Comparison of ENCODE assay signal across 14 mouse cellular contexts in the genomic region with DNA sequence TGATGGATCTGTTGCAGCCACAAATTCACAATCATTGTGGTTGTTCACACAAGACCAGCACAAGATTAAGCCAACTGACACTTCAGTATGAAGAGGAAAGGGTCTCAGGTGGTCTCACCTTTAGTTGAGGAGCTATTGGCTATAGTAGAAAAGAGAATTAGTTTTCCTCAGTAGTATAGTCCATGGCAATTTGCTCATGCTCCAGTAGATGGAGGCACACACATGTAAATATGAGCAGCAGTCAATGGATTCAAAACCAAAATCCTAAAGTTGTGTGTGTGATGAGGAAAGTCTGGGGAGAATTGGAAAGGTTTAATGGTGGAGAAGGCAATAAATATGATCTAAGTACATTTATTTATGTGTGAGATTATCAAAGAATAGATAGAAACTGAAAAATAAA. TPM values are rescaled to one million over a fixed set of nuclear protein-coding genes. Genes with fewer than 3 reads are reported as not detected.
DNase-seq lines count a peak whose midpoint lies in the region; ATAC-seq lines count a peak whose summit lies in the region.
"Had no signal": no experiment of that assay in that cellular context is flagged by ENCODE, and none has a peak within 500 bp of the region (broad histone marks: within the 10 kb centered on the region; RNA-seq: fewer than 3 reads in every experiment).

No protein-coding gene starts in this region.

- H3K27me3 ChIP-seq in kidney, embryonic 15.5 days, result no peaks in the 10 kb centered on the region
- H3K27me3 ChIP-seq: limb, embryonic 13.5 days had no signal

- H3K27ac ChIP-seq in kidney, embryonic 15.5 days, result no peak overlapping the region
- H3K27ac ChIP-seq: limb, embryonic 13.5 days had no signal

- H3K9me3 ChIP-seq in kidney, embryonic 15.5 days (replicated peaks), result no peaks in the 10 kb centered on the region
- H3K9me3 ChIP-seq: limb, embryonic 13.5 days; megakaryocyte, embryonic 14.5 days had no signal

- no peaks in the 10 kb centered on the region for H3K4me1 ChIP-seq in kidney, embryonic 15.5 days
- H3K4me1 ChIP-seq: limb, embryonic 13.5 days; megakaryocyte, embryonic 14.5 days had no signal

- H3K4me3 ChIP-seq in kidney, embryonic 15.5 days (replicated peaks), result no peak overlapping the region
- H3K4me3 ChIP-seq: limb, embryonic 13.5 days; megakaryocyte, embryonic 14.5 days had no signal

- H3K9ac ChIP-seq in kidney, embryonic 15.5 days, result no peak overlapping the region
- H3K9ac ChIP-seq: limb, embryonic 13.5 days had no signal

- H3K36me3 ChIP-seq in kidney, embryonic 15.5 days, result no peaks in the 10 kb centered on the region
- H3K36me3 ChIP-seq: limb, embryonic 13.5 days had no signal

- ATAC-seq in cerebellum, adult (ENCODE audit: insufficient number of reproducible peaks, low FRiP score, low TSS enrichment), result peak; percentile 66; the same call in 1 of the 2 replicates
- ATAC-seq in kidney, embryonic 15.5 days (replicated peaks; ENCODE audit: low FRiP score), result no peak

- DNase-seq in cerebellum, postnatal 4 days (ENCODE audit: low spot score in 2 of 2), result no peak
- DNase-seq in kidney, adult 9 months, result peak; percentile 29
- peak; percentile 24 to 26 for DNase-seq in right cerebral cortex, postnatal 10 days (ENCODE audit: low spot score in 2 of 2)
- DNase-seq in right cerebral cortex, adult 18-20 months, result no peak
- no peak for DNase-seq in B cell, adult 2 months
- no peak for DNase-seq in spleen, postnatal 4 days (ENCODE audit: low spot score in 2 of 2)
- DNase-seq: kidney, adult 8-10 months had no signal

- H3K4me2 ChIP-seq in kidney, embryonic 15.5 days, result no peak overlapping the region
- H3K4me2 ChIP-seq: heart, embryonic 11.5 days; limb, embryonic 13.5 days had no signal

RNA-seq across cellular contexts. Expression of a gene that starts 7.4 kb away (rescaled TPM):
- 0.23 and 0.24 TPM in 2 replicates for polyA plus RNA-seq in kidney, embryonic 15.5 days (2015; fragmentation: Nextera tagmentation; extraction: Ambion mirVana)
- polyA plus RNA-seq: C2C12; limb, embryonic 13.5 days had no signal

RNA-seq across cellular contexts. Expression of a gene that starts 10.8 kb away (rescaled TPM):
- not detected in 2 replicates for polyA plus RNA-seq in kidney, embryonic 15.5 days (2015; fragmentation: Nextera tagmentation; extraction: Ambion mirVana)
- polyA plus RNA-seq: C2C12; heart, embryonic 11.5 days; limb, embryonic 13.5 days; stomach, embryonic 14.5 days had no signal

RNA-seq across cellular contexts. Expression of a gene that starts 48.3 kb away (rescaled TPM):
- polyA plus RNA-seq in kidney, embryonic 15.5 days (2015; fragmentation: Nextera tagmentation; extraction: Ambion mirVana), result 1.6 and 2.0 TPM in 2 replicates

Comparison
In these comparisons a context has a peak if more than half of its experiments do, and no peak if none do; other contexts are left out.
1. DNase-seq: peak in kidney, adult 9 months (single experiment) and right cerebral cortex, postnatal 10 days (2 of 2); none in cerebellum, postnatal 4 days (0 of 2), right cerebral cortex, adult 18-20 months (single experiment), B cell, adult 2 months (0 of 2) and spleen, postnatal 4 days (0 of 2).